Mouse (Mus musculus): ENCODE measurements at regions not wholly inside any gene's neighbourhood (a gene's known extent, or its start where the extent isn't known, plus 50 kb on each side); places are given as distances from the start of the nearest gene placed in this dataset.
A peak's percentile ranks its signal among the peaks of the same experiment; 100 is the strongest.

DNA sequence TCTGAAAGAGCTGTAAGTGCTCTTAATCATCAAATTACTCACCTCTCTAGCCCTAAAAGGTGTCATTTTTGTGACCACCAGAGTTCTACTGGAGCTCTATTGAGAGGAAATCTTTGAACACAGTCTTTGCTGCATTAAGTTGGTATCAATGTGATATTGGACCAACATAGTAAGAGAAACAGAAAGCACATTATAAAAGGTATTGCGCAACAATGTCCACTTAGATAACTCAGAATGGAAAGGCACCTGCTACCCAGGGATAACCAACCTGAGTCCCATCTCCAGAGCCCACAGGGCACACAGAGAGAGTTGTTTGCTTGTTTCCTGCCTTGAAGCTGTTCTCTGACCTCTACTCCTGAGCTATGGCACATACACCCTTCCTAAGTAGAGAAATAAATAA, 106.4 kb upstream of the Med13l start:
- H3K27ac ChIP-seq: no peak overlapping the region
- H3K9me3 ChIP-seq (replicated peaks): no peaks in the 10 kb centered on the region
- no peak overlapping the region for H3K4me3 ChIP-seq
- WGBS (ENCODE audit: insufficient replicate concordance): 84% methylated on average over 1 of the region's 1 CpGs
- no peaks in the 10 kb centered on the region for H3K36me3 ChIP-seq
- H3K4me2 ChIP-seq: no peak overlapping the region
- peaks cover 31% of the 10 kb centered on the region for H3K4me1 ChIP-seq
- H3K27me3 ChIP-seq (replicated peaks): peaks cover 38% of the 10 kb centered on the region
- ATAC-seq: no peak
- H3K9ac ChIP-seq: no peak overlapping the region

DNA sequence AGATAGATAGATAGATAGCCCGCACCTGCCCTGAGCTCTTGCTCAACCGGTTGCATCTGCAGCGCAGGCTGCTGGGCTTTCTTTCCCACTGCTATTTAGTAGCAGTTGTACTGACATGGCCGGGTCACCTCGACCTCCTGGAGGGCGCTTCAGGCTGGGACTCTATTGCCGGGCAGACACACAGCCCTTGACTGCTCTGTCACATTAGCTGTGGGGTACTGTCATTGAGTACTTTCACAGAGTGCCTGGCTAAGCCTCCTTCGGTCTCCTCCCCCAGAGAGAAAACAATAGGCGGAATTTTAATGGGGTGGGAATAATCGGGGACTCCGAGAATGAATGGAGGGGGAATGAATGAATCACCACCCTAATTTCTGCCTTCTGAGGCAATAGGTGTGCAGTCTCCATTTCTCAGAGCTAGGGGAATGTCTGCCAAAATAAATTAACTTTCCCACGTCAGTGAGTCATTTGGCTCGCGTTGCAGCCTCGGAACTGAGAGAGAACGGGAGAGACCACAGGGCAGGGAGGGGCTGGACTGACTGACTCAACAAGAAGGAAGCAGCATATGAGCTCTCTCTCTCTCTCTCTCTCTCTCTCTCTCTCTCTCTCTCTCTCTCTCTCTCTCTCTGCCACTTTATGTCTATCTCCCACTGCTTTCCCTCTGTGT, 101.6 kb upstream of the Med13l start:
- Histone ChIP-seq H3K36me3 (no peaks in the 10 kb centered on the region), H3K9ac (peak overlapping the region; percentile 63), H3K27ac (no peak overlapping the region), H3K9me3 (replicated peaks) (no peaks in the 10 kb centered on the region), H3K4me2 (peak overlapping the region; percentile 67), H3K27me3 (replicated peaks) (peaks cover 56% of the 10 kb centered on the region), H3K4me1 (peaks cover 24% of the 10 kb centered on the region), H3K4me3 (peak overlapping the region; percentile 38)
- WGBS (ENCODE audit: insufficient replicate concordance): 9% methylated on average over 16 of the region's 16 CpGs
- peak; percentile 65; the same call in 1 of the 2 replicates for ATAC-seq

DNA sequence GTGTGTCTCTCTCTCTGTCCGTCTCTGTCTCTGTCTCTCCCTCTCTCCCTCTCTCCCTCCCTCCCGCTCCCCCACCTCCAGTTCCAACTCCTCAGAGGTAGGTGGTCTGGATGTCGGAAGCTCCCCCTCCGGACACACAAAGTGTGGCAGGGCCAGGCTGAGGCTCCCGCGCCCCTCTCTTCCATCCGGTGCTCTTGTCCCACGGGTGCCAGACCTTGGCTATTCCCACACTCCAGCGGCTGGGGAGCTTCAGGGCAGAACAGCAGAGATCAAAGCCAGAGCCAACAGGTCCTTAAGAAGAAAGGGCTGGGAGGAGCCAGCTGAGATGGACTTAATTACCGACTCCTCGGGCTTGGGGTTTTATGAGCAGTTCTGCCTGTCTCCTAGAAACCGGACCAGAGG, 101.1 kb upstream of the Med13l start:
- 11% methylated on average over 12 of the region's 12 CpGs for whole genome bisulfite sequencing (ENCODE audit: insufficient replicate concordance)
- Histone ChIP-seq H3K9ac (peak overlapping the region; percentile 63), H3K4me3 (peak overlapping the region; percentile 38), H3K36me3 (no peaks in the 10 kb centered on the region), H3K9me3 (replicated peaks) (no peaks in the 10 kb centered on the region), H3K4me1 (peaks cover 26% of the 10 kb centered on the region), H3K27ac (no peak overlapping the region), H3K27me3 (replicated peaks) (peaks cover 61% of the 10 kb centered on the region), H3K4me2 (peak overlapping the region; percentile 67)
- ATAC-seq: 0 out of 2 replicates have a peak, but pooled peaks have one; percentile 35

DNA sequence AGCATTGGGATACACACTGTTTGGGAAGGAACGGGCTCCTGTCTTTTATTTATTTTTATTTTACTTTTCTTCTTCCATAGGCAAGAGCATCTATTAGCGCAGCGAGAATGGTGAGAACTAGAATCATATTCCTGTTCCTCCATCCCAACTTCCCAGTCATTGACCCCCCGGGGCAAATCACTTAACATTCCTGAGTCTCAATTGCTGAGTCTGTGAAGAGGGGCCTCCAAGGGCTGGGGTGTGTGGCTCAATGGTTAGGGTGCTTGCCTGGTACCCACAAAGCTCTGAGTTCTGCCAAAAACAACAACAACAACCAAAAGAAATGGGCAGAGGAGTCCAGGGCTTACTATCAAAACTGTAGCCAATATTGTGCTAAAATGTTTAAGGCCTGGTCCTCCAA, 98.5 kb upstream of the Med13l start:
- Histone ChIP-seq H3K36me3 (no peaks in the 10 kb centered on the region), H3K9ac (no peak overlapping the region), H3K27me3 (replicated peaks) (peaks cover 54% of the 10 kb centered on the region), H3K4me1 (peaks cover 50% of the 10 kb centered on the region), H3K4me3 (no peak overlapping the region), H3K27ac (no peak overlapping the region), H3K9me3 (replicated peaks) (no peaks in the 10 kb centered on the region), H3K4me2 (no peak overlapping the region)
- ATAC-seq: no peak
- 64% methylated on average over 4 of the region's 4 CpGs for WGBS (ENCODE audit: insufficient replicate concordance)

DNA sequence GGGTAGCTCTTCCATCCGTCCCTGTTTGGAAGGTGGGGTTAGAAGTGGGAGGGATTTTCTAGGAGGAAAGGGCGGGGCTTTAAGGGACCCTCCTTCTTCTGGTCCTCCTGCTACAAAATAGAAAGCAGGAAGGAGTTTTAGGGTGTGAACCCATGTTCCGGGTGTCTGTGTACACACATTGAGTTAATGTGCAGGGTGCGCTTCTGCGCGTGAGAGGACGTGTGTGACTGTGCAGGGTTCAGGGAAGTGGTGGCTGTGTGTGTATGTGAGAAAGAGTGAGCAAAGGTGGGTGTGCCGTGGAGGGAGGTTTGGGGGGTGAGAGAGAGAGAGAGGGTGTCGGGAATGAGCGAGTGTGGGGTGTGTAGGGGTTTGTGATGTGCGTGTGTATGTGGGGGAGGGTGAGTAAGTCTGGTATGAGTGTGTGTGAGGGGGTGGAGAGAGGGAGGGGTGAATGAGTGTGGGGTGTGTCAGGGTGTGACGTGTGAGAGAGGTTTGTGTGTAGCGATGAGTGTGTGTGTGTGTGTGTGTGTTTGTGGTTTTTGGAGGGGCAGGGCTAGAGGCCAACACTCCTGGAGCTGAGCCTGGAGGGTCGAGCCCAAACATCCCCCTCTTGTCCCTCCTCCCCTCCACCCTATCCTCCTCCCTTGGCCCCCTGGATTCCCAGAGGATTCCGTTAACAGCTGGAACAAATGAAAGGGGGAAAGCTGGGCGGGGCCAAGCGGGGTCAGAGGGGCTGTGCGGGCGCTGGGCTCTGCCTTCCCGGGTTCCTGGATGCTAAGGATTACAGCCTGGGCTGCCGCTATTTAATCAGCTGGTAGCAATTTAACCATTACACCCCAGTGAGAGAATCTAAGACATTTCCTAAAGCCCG, 95.3 kb upstream of the Med13l start:
- H3K27me3 ChIP-seq (replicated peaks): peaks cover 41% of the 10 kb centered on the region
- peak overlapping the region; percentile 89 for H3K4me2 ChIP-seq
- peak; percentile 87 for ATAC-seq
- no peaks in the 10 kb centered on the region for H3K9me3 ChIP-seq (replicated peaks)
- WGBS (ENCODE audit: insufficient replicate concordance): 4% methylated on average over 22 of the region's 22 CpGs
- peaks cover 47% of the 10 kb centered on the region for H3K4me1 ChIP-seq
- peak overlapping the region; percentile 81 for H3K27ac ChIP-seq
- H3K9ac ChIP-seq: peak overlapping the region; percentile 72
- peak overlapping the region; percentile 56 for H3K4me3 ChIP-seq
- H3K36me3 ChIP-seq: no peaks in the 10 kb centered on the region

DNA sequence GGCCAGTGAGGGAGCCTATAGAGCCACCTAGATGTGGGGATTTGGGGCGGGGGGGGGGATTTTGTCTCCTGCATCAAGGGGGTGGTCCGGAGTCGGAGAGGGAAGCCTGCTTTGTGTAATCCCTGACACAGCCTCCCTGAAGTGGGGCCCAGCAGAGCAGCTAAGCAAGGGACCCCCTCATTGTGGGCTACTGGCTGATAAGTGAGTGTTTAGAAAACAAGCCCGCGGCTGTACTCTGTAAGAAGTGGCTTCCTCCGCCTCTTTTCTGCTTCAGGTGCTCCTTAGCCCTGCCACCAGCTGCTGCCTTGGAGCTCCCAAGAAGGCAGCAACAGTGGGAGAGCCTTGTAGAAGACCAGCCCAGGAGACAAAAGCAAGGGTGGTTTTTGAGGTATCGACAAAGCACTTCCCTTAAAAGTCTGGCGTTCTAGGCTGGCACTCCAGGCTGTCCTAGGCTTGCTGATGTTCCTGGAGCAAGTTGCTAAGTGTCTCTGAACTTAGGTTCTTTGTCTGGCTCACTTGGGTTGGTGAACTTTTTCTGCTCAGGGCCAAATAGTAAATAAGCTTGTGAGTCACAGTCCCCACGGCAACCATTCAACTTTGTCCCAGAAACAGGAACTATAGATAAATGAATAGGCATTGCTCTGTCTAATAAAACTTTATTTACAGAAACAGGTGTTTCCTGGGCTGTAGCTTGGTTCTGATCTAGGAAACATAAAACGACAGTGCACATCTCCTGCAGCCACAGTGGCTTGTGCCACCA, 94.3 kb upstream of the Med13l start:
- peaks cover 32% of the 10 kb centered on the region for H3K27me3 ChIP-seq (replicated peaks)
- H3K9ac ChIP-seq: peak overlapping the region; percentile 72
- WGBS (ENCODE audit: insufficient replicate concordance): 7% methylated on average over 10 of the region's 10 CpGs
- no peaks in the 10 kb centered on the region for H3K36me3 ChIP-seq
- H3K27ac ChIP-seq: peak overlapping the region; percentile 81
- H3K4me3 ChIP-seq: peak overlapping the region; percentile 56
- H3K4me2 ChIP-seq: peak overlapping the region; percentile 89
- peaks cover 45% of the 10 kb centered on the region for H3K4me1 ChIP-seq
- H3K9me3 ChIP-seq (replicated peaks): no peaks in the 10 kb centered on the region
- ATAC-seq: peak; percentile 55

DNA sequence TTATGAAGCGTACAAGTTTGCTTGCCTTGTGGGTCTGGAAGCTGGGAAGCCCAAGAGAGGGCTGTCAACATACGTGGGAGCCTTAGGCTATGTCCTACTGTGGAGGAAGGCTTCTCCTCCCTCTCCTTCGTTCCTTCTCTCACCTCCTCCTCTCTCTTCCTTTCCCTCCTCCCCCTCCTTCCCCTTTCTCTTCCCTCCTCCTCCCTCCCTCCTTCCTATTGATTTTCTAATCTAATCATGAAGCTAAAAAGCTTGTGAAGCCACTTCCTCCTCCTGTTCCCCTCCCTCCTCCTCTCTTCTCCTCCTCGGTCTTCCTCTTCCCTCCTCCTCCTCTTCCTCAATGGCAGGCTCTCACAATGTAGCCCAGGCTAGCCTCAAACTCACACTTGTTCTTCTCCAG, 91.7 kb upstream of the Med13l start:
- ATAC-seq: no peak
- no peak overlapping the region for H3K27ac ChIP-seq
- peaks cover 25% of the 10 kb centered on the region for H3K27me3 ChIP-seq (replicated peaks)
- H3K9ac ChIP-seq: no peak overlapping the region
- peaks cover 51% of the 10 kb centered on the region for H3K4me1 ChIP-seq
- no peaks in the 10 kb centered on the region for H3K9me3 ChIP-seq (replicated peaks)
- no peak overlapping the region for H3K4me3 ChIP-seq
- H3K4me2 ChIP-seq: no peak overlapping the region
- H3K36me3 ChIP-seq: no peaks in the 10 kb centered on the region
- WGBS (ENCODE audit: insufficient replicate concordance): 34% methylated on average over 4 of the region's 4 CpGs

DNA sequence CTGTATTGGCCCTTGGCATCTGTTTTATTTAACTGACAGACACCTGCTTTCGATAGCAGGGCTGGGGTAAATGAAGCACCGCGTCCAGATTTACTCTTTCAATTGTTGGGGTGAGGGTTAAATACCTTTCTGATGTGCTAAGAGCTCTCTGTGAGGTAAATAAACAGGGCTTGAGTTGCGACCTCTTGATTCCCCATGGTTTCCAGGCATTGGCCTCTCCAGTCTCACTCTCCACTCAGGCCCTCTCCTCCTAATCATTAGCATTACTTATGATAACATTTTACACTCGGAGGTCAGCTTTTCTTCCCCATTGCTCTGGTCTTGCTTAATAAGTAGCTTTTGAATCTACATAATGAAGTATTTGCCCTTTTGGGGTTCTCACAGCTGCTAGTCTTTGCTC, 88.9 kb upstream of the Med13l start:
- Histone ChIP-seq H3K9ac (no peak overlapping the region), H3K9me3 (replicated peaks) (no peaks in the 10 kb centered on the region), H3K27me3 (replicated peaks) (0 out of 2 replicates have a peak, but pooled peaks cover 35% of the 10 kb centered on the region), H3K4me1 (peaks cover 43% of the 10 kb centered on the region), H3K27ac (no peak overlapping the region), H3K4me3 (no peak overlapping the region), H3K4me2 (no peak overlapping the region), H3K36me3 (no peaks in the 10 kb centered on the region)
- no peak for ATAC-seq
- 50% methylated on average over 5 of the region's 5 CpGs for WGBS (ENCODE audit: insufficient replicate concordance)

DNA sequence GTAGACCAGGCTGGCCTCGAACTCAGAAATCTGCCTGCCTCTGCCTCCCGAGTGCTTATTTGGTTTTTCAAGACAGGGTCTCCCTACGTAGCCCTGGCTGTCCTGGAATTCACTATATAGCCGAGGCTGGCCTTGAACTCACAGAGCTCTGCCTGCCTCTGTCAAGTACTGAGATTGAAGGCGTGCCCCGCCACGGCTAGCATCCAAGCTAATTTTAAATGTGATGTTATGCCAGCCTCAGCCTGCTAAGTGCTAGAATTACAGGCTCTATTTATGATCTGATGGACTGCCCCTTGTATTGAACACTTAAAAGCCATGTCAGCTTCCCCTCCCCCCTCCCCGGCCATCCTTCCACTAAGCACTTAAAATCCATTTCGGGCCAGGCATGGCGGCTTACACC, 88.2 kb upstream of the Med13l start:
- Histone ChIP-seq H3K4me1 (peaks cover 47% of the 10 kb centered on the region), H3K36me3 (no peaks in the 10 kb centered on the region), H3K4me3 (no peak overlapping the region), H3K27me3 (replicated peaks) (0 out of 2 replicates have a peak, but pooled peaks cover 34% of the 10 kb centered on the region), H3K4me2 (no peak overlapping the region), H3K27ac (no peak overlapping the region), H3K9ac (no peak overlapping the region; the same call in 1 of the 2 replicates), H3K9me3 (replicated peaks) (no peaks in the 10 kb centered on the region)
- ATAC-seq: no peak
- whole genome bisulfite sequencing (ENCODE audit: insufficient replicate concordance): 83% methylated on average over 10 of the region's 10 CpGs

DNA sequence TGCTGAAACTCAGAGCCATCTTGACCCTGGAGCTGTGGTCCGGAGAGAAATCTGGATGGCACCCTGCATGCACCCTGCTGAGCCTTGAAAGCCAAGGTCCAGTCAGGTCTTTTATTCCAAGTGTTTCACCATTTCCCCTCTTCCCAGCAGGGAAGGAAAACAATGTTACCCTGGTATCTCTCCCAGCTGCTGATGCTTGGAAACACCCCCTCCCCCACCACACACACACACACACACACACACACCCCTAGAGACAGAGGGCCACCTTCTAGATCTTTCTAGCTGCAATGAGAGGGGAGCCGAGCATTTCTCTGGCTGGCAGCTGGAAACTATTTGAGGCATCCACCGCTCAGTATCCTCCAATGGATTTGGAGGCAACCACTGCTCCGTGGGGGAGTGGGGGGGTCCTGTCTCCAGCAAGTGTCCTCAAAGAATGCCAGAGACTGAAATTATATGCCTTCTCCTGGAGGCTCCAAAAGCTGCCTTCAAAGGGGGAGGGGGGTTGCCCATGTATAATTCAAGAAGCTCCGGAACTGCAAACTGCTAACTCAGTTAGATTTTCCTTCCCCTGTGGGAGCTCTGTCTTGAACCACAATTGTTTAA, 87.2 kb upstream of the Med13l start:
- no peak overlapping the region for H3K4me3 ChIP-seq
- no peak overlapping the region; the same call in 1 of the 2 replicates for H3K27ac ChIP-seq
- H3K4me2 ChIP-seq: no peak overlapping the region
- H3K9ac ChIP-seq: 0 out of 2 replicates have a peak overlapping the region, but pooled peaks have one; percentile 12
- H3K27me3 ChIP-seq (replicated peaks): 0 out of 2 replicates have a peak, but pooled peaks cover 24% of the 10 kb centered on the region
- no peak for ATAC-seq
- WGBS (ENCODE audit: insufficient replicate concordance): 54% methylated on average over 5 of the region's 5 CpGs
- no peaks in the 10 kb centered on the region for H3K36me3 ChIP-seq
- H3K4me1 ChIP-seq: peaks cover 51% of the 10 kb centered on the region
- H3K9me3 ChIP-seq (replicated peaks): no peaks in the 10 kb centered on the region

DNA sequence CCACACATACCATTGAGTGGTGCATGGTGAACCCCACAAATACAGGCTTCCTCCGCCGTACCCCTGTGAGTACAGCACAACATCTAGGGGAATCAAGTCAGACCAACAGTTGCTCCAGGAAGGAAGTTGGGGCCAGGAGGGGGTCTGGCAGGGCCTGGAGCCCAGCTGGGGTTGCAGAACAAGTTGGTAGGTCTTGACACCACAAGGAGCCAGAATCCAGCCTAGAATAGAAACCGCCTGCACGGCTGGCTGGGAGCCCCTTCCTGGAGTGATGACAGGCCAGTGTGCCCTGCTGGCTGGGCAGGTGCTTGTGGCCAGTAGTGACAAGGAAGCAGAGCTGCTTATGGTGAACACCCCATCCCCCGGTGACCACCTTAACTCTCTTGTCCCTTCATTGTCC, 83.9 kb upstream of the Med13l start:
- no peaks in the 10 kb centered on the region for H3K9me3 ChIP-seq (replicated peaks)
- H3K27ac ChIP-seq: peak overlapping the region; percentile 98
- 39% methylated on average over 5 of the region's 5 CpGs for WGBS (ENCODE audit: insufficient replicate concordance)
- peak overlapping the region; percentile 71; the same call in 1 of the 2 replicates for H3K9ac ChIP-seq
- no peaks in the 10 kb centered on the region for H3K36me3 ChIP-seq
- no peak overlapping the region for H3K4me3 ChIP-seq
- ATAC-seq: no peak
- peak overlapping the region; percentile 81 for H3K4me2 ChIP-seq
- H3K4me1 ChIP-seq: peaks cover 77% of the 10 kb centered on the region
- 0 out of 2 replicates have a peak, but pooled peaks cover 18% of the 10 kb centered on the region for H3K27me3 ChIP-seq (replicated peaks)

Measured in liver, embryonic 12.5 days (tissue).